8 mouse cellular contexts compared by ENCODE assay signal in the genomic region with DNA sequence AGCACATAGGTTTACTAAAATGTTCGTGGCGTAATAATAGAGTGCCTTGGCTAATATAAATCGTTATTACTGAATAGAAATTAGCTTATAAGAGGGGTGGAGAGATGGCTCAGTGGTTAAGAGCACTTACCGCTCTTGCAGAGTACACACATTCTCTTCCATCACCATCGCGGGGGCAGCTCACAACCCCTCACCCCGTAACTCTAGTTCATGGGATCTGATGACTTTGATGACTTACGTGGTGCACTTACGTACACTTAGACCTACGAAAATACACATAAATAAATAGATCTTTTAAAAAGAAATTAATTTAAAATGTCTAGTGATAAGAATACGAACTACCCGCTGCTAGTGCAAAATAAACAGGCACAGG. TPM values are rescaled to one million over a fixed set of nuclear protein-coding genes. Genes with fewer than 3 reads are reported as not detected.
A peak's percentile ranks its signal among the peaks of the same experiment; 100 is the strongest.
DNase-seq lines count a peak whose midpoint lies in the region; ATAC-seq lines count a peak whose summit lies in the region.

No protein-coding gene starts in this region.

- no peaks in the 10 kb centered on the region for H3K9me3 ChIP-seq in neural tube, embryonic 11.5 days (ENCODE audit: control insufficient read depth, low read length)
- no peaks in the 10 kb centered on the region for H3K9me3 ChIP-seq in heart, embryonic 16.5 days (replicated peaks; ENCODE audit: control insufficient read depth, low read length)
- H3K9me3 ChIP-seq in liver, embryonic 11.5 days (ENCODE audit: control insufficient read depth, low read length) = no peaks in the 10 kb centered on the region
- H3K9me3 ChIP-seq in stomach, embryonic 16.5 days (replicated peaks; ENCODE audit: control insufficient read depth, low read length) = no peaks in the 10 kb centered on the region

- peak overlapping the region; percentile 33 for H3K4me2 ChIP-seq in neural tube, embryonic 11.5 days (ENCODE audit: low read depth)
- peak overlapping the region; percentile 75 for H3K4me2 ChIP-seq in heart, embryonic 16.5 days (ENCODE audit: low read depth, low read length)
- H3K4me2 ChIP-seq in liver, embryonic 11.5 days = peak overlapping the region; percentile 94
- H3K4me2 ChIP-seq in stomach, embryonic 16.5 days (ENCODE audit: low read depth, low read length) = peak overlapping the region; percentile 81

- peak overlapping the region; percentile 58 for H3K4me3 ChIP-seq in neural tube, embryonic 11.5 days (ENCODE audit: low read depth, low read length)
- peak overlapping the region; percentile 84 for H3K4me3 ChIP-seq in heart, embryonic 16.5 days (ENCODE audit: low read length)
- peak overlapping the region; percentile 72 for H3K4me3 ChIP-seq in liver, embryonic 11.5 days (ENCODE audit: low read depth, low read length)
- peak overlapping the region; percentile 82 for H3K4me3 ChIP-seq in stomach, embryonic 16.5 days (replicated peaks; ENCODE audit: low read length)

- no peaks in the 10 kb centered on the region for H3K27me3 ChIP-seq in neural tube, embryonic 11.5 days (ENCODE audit: control insufficient read depth, insufficient read depth, low read length)
- no peaks in the 10 kb centered on the region for H3K27me3 ChIP-seq in heart, embryonic 16.5 days (ENCODE audit: control insufficient read depth, insufficient read depth, low read length)
- no peaks in the 10 kb centered on the region for H3K27me3 ChIP-seq in liver, embryonic 11.5 days (replicated peaks; ENCODE audit: control insufficient read depth, insufficient read depth, low read length)
- no peaks in the 10 kb centered on the region for H3K27me3 ChIP-seq in stomach, embryonic 16.5 days (ENCODE audit: control insufficient read depth, insufficient read depth, low read length)

- no peak for ATAC-seq in neural tube, embryonic 11.5 days (ENCODE audit: insufficient read depth, low FRiP score, low TSS enrichment)
- no peak for ATAC-seq in heart, embryonic 16.5 days (replicated peaks; ENCODE audit: extremely low read depth, insufficient read depth, low FRiP score)
- no peak for ATAC-seq in liver, embryonic 11.5 days (replicated peaks; ENCODE audit: low FRiP score)
- no peak for ATAC-seq in stomach, embryonic 16.5 days (ENCODE audit: insufficient read depth, low FRiP score)

- H3K27ac ChIP-seq in neural tube, embryonic 11.5 days (ENCODE audit: low read depth, low read length) = no peak overlapping the region
- no peak overlapping the region; the same call in 1 of the 2 replicates for H3K27ac ChIP-seq in heart, embryonic 16.5 days (ENCODE audit: low read length)
- H3K27ac ChIP-seq in liver, embryonic 11.5 days (ENCODE audit: low read depth, low read length) = no peak overlapping the region
- no peak overlapping the region for H3K27ac ChIP-seq in stomach, embryonic 16.5 days (ENCODE audit: low read length)

- H3K4me1 ChIP-seq in neural tube, embryonic 11.5 days (ENCODE audit: control insufficient read depth, insufficient read depth, low read length) = 0 out of 2 replicates have a peak, but pooled peaks cover 3% of the 10 kb centered on the region
- H3K4me1 ChIP-seq in heart, embryonic 16.5 days (ENCODE audit: control insufficient read depth, insufficient read depth, low read length) = 0 out of 2 replicates have a peak, but pooled peaks cover 2% of the 10 kb centered on the region
- no peaks in the 10 kb centered on the region for H3K4me1 ChIP-seq in liver, embryonic 11.5 days (replicated peaks; ENCODE audit: control insufficient read depth, insufficient read depth, low read length)
- H3K4me1 ChIP-seq in stomach, embryonic 16.5 days (ENCODE audit: control insufficient read depth, insufficient read depth, low read length) = no peaks in the 10 kb centered on the region

- no peaks in the 10 kb centered on the region for H3K36me3 ChIP-seq in neural tube, embryonic 11.5 days (ENCODE audit: control insufficient read depth, insufficient read depth, low read length)
- H3K36me3 ChIP-seq in heart, embryonic 16.5 days (ENCODE audit: control insufficient read depth, insufficient read depth) = no peaks in the 10 kb centered on the region
- H3K36me3 ChIP-seq in liver, embryonic 11.5 days (ENCODE audit: control insufficient read depth, insufficient read depth, low read length) = no peaks in the 10 kb centered on the region
- H3K36me3 ChIP-seq in stomach, embryonic 16.5 days (ENCODE audit: control insufficient read depth, insufficient read depth, low read length) = no peaks in the 10 kb centered on the region

- no peak for DNase-seq in neural tube, embryonic 11.5 days (ENCODE audit: low spot score)
- DNase-seq in neural tube, embryonic 10.5 days (ENCODE audit: extremely low spot score, low spot score) = no peak
- peak; percentile 10 to 16 for DNase-seq in cerebellum, postnatal 36 days
- no peak for DNase-seq in liver, embryonic 11.5 days (ENCODE audit: low spot score)
- DNase-seq in urinary bladder, postnatal 14 days (ENCODE audit: low spot score) = no peak
- DNase-seq in Muller cell, postnatal 12 days (ENCODE audit: inconsistent ontology term) = no peak

- 51% methylated on average over 12 of the region's 12 CpGs for WGBS in neural tube, embryonic 11.5 days
- WGBS in heart, embryonic 16.5 days = 39% methylated on average over 12 of the region's 12 CpGs
- 44% methylated on average over 12 of the region's 12 CpGs for WGBS in liver, embryonic 11.5 days
- WGBS in stomach, embryonic 16.5 days = 30% methylated on average over 12 of the region's 12 CpGs

- no peak overlapping the region for H3K9ac ChIP-seq in neural tube, embryonic 11.5 days (ENCODE audit: low read length)
- peak overlapping the region; percentile 88 for H3K9ac ChIP-seq in heart, embryonic 16.5 days (ENCODE audit: low read length)
- H3K9ac ChIP-seq in liver, embryonic 11.5 days (ENCODE audit: low read depth, low read length) = no peak overlapping the region
- peak overlapping the region; percentile 24; the same call in 1 of the 2 replicates for H3K9ac ChIP-seq in stomach, embryonic 16.5 days (ENCODE audit: low read length)

RNA-seq across cellular contexts. Expression of a gene that starts 0.8 kb away (rescaled TPM):
- polyA plus RNA-seq in neural tube, embryonic 11.5 days (2014; fragmentation: Nextera tagmentation; extraction: Ambion mirVana) = 1.0 and 1.1 TPM in 2 replicates
- 1.7 and 2.0 TPM in 2 replicates for polyA plus RNA-seq in heart, embryonic 16.5 days (2015; fragmentation: Nextera tagmentation; extraction: Ambion mirVana)
- 0.70 and 1.1 TPM in 2 replicates for polyA plus RNA-seq in liver, embryonic 11.5 days (2014; fragmentation: Nextera tagmentation; extraction: Ambion mirVana)
- polyA plus RNA-seq in stomach, embryonic 16.5 days (2015; fragmentation: Nextera tagmentation; extraction: Ambion mirVana) = 1.7 and 2.3 TPM in 2 replicates

RNA-seq across cellular contexts. Expression of a gene that starts 37.8 kb away (rescaled TPM):
- polyA plus RNA-seq in neural tube, embryonic 11.5 days (2014; fragmentation: Nextera tagmentation; extraction: Ambion mirVana) = 54.9 and 57.9 TPM in 2 replicates
- polyA plus RNA-seq in heart, embryonic 16.5 days (2015; fragmentation: Nextera tagmentation; extraction: Ambion mirVana) = 23.8 and 35.1 TPM in 2 replicates
- polyA plus RNA-seq in liver, embryonic 11.5 days (2014; fragmentation: Nextera tagmentation; extraction: Ambion mirVana) = 58.2 and 64.0 TPM in 2 replicates
- 31.1 and 42.6 TPM in 2 replicates for polyA plus RNA-seq in stomach, embryonic 16.5 days (2015; fragmentation: Nextera tagmentation; extraction: Ambion mirVana)

Comparison
In these comparisons a context has a peak if more than half of its experiments do, and no peak if none do; other contexts are left out.
1. DNase-seq: peak in cerebellum, postnatal 36 days (2 of 2); none in neural tube, embryonic 11.5 days (single experiment), neural tube, embryonic 10.5 days (single experiment), liver, embryonic 11.5 days (single experiment), urinary bladder, postnatal 14 days (single experiment) and Muller cell, postnatal 12 days (single experiment).
2. H3K4me2 ChIP-seq: peak in every context shown above with its lines; median percentile 94 in liver, embryonic 11.5 days; 81 in stomach, embryonic 16.5 days; 75 in heart, embryonic 16.5 days; 33 in neural tube, embryonic 11.5 days.
3. H3K9ac ChIP-seq: peak in heart, embryonic 16.5 days (single experiment) and stomach, embryonic 16.5 days (single experiment); none in neural tube, embryonic 11.5 days (single experiment) and liver, embryonic 11.5 days (single experiment).
4. Peak in every context shown above with its lines, with median percentiles within 50 percentile points of each other: H3K4me3 ChIP-seq.